Mouse (Mus musculus) kidney, adult 2 months (tissue): ENCODE measurements at regions not wholly inside any gene's neighbourhood (a gene's known extent, or its start where the extent isn't known, plus 50 kb on each side); places are given as distances from the start of the nearest gene placed in this dataset.

Source experiments
- CTCF ChIP-seq: fragments of 200-500 bp; conservative IDR thresholded peaks from 2 replicates; pipeline ENCODE4 v1.5.1; 2011; ENCODE audit warnings: low read depth, mild to moderate bottlenecking, control low read depth, low read length, moderate library complexity, mixed read lengths; ENCODE audit not compliant: insufficient read depth, insufficient read length
- POLR2A ChIP-seq: fragments of 200-500 bp; IDR thresholded peaks from one replicate; pipeline ENCODE4 v1.6.1; 2011; ENCODE audit warnings: low read depth, low read length, control low read depth

GRCm38 (mm10) chr17:48647431-48647830, 192.7 kb downstream of the Unc5cl start:
- no peak for TF ChIP-seq CTCF
- TF ChIP-seq POLR2A = no peak
